Mouse (Mus musculus) left cerebral cortex, postnatal 4 days (tissue): ENCODE results near the gene Ehd2. TPM values are rescaled to one million over a fixed set of nuclear protein-coding genes. Genes with fewer than 3 reads are reported as not detected.

Experiments
- DNase-seq: peaks from one replicate; pipeline ENCODE4 v3.0.0-alpha.2; 2022
- intact Hi-C: fragments of 180-260 bp; cut with DNase I; formaldehyde crosslinking; loops from one replicate; pipeline ENCODE4 v1.15.1; 2025
- total RNA-seq, 2 experiments: library from RNA; stranded (reverse); gene quantifications; 2 replicates each; pipeline ENCODE4 v1.2.3; 2021

Gene Ehd2
- total RNA-seq, 2 experiments from 2014 or later = 6.2 to 6.7 TPM

DNA sequence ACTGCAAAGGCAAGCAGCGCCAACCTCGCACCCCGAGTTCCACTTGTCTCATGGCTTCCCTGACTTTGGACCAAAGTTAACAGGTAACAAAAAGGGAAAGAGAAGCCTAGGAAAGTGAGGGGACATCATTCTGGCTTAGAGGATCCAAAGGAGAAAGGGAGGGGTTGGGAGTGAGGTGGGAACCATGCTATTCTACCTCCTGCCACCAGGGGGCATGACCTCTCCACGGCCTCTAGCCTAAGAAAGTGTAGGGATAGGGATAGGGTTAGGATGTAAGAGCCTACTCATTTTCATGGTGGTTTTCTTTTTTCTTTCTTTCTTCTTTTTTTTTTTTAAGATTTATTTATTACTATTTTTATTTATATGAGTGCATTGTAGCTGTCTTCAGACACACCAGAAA lies 8.5 kb upstream of the Ehd2 start:
- intact Hi-C loops = loop anchor here (10.0 kb wide), 1 partner anchor 179 kb away; no protein-coding TSS in a partner anchor

DNA sequence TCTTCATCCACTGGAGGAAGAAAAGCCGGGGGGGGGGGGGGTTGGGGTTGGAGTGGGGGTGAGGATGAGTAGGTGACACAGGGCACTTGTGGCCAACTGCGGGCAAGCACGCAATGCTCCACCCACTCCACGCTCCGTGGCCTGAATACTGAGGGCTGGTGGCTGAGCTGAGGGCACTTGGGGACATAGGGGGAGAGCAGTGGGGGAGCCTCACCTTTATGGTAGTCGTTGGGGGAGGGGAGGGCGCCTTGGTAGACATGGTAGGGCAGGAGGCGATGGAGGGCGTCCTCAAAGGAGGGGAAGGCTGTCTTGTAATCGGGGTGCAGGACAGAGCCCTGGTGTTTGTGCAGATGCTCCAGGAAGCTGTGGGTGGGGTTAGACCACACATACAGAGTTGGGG lies 8.1 kb upstream of the Ehd2 start:
- intact Hi-C loops = loop anchor here (10.0 kb wide), 1 partner anchor 179 kb away; no protein-coding TSS in a partner anchor
- DNase-seq = no peak

More for the DNA sequence above, 8.5 kb upstream of the Ehd2 start:
- no peak for DNase-seq

DNA sequence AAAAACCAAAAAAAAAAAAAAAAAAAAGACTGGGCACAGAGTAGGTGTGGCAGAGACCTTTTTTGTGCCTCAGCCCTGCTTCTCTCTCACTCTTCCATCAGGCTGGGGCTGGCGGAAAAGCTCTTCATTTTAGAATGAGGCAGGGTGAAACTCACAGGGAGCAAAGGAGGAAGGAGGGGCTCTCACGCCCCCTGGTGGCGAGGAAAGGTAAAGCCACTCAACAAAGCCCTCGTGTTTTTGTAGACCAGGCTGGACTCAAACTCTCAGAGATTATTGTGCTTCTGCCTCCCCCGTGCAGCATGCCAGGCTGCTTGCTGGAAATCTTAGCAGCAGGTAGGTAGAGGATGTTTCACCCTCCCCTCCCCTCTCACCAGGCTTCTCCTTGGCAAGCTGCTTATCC lies 7.3 kb upstream of the Ehd2 start:
- DNase-seq = peak; percentile 50
- intact Hi-C loops = loop anchor here (10.0 kb wide), 1 partner anchor 180 kb away; no protein-coding TSS in a partner anchor

DNA sequence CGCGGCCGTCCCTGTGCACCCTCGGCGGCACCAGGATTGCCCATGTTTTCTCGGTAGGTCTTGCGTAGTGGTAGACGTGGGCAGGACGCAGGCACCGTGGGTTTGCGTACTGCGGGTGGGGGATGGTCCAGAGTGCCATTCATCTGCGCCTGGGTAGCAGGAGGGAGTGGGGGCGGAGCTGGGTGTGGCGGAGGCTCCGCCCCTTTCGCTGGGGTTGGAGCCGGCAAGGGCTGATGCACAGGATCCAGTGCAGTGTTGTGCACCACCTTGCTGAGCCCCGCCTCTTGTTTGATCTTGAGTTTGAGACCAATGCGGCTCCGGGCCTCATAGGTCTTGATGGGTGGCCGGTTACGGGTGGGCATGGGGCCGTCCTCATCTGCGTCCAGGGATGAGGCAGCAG lies 4.9 kb upstream of the Ehd2 start:
- DNase-seq = no peak
- intact Hi-C loops = loop anchor here (10.0 kb wide), 1 partner anchor 183 kb away; no protein-coding TSS in a partner anchor

DNA sequence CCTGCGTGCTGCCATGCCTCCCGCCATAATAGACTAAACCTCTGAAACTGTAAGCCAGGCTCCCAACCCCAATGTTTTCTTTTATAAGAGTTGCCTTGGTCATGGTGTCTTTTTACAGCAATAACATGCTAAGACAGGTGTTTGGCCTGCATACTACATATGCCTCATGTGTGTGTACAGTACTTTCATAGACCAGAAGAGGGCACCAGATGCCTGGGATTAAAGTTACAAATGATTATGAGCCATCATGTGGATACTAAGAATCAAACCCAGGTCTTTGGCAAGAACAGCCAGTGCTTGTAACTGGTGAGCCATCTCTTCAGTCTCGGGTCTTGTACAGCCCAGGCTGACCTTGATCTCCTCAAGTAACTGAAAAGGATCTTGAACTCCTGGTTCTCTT lies 2.3 kb upstream of the Ehd2 start:
- DNase-seq = no peak
- intact Hi-C loops = loop anchor here (10.0 kb wide), 1 partner anchor 185 kb away; no protein-coding TSS in a partner anchor

DNA sequence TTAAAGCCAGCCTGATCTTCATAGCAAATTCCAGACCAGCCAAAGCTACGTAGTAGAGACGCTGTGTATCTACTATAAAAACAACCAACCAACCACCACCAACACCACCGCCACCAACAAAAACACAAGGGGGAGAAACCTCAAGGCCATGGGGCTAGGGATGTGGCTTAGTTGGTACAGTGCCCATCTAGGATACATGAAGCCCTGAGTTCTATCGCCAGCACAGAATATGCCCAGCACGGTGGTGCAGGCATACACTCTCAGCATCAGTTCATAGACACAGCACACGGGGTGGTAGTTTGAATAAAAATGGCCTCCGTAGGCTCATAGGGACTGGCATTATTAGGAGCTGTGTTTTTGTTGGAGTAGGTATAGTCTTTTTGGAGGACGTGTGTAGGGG lies 955 bp upstream of the Ehd2 start:
- intact Hi-C loops = no loop called here
- no peak for DNase-seq

DNA sequence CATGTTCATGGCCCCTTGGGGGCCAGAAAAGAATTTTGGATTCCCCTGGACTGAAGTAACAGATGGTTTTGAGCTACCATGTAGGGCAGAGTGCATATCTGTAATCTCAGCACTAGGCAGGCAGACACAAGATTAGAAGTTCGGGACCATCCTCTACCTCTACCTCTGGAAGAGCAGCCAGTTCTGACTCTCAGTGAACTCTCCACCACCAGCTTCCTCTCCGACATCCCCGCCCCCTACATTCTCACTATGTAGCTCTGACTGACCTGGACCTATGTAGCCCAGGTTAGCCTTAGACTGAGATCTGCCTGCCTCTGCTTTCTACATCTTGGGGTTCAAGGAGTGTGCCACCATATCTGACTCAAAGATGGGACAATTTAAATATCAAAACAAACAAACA lies 878 bp downstream of the Ehd2 start:
- intact Hi-C loops = no loop called here
- no peak for DNase-seq

DNA sequence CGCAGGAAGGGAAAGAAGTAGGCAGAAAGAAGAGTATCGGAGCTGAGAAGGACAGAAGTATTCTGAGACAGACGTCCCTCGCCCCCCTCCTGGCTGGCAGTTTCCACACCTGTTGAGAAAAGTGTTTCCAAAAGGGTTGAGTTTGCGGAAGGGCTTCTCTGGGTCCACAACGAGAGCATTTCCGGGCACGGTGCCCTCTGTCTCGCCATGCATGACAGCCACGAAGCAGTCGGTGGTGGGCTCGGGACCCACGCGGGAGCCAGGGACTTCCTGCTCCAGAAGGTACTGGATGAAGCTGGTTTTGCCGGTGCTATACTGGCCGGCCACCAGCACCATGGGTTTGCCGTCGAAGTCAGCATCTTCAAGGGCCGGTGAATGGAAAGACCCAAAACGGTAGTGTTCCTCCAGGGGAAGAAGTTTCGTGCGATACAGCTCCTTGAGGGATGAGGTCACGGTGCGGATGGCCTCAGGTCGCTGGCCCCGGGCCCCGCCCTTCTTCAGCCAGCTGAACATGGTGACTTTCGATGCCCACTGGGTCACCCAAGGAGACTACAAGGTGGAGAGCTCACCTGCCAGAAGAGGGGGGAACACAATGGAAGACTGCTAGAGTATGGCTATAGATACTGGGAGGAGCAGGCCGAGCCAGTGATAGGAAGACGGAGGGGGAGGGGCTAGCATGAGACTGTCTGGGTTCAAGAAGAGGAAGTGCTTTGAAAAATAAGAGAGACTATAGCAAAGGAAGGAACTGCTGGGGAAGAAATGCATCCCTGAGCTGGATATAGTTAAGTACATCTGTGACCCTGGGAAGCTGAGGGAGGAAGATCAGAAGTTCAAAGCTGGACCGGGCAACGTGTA lies 3.3 kb downstream of the Ehd2 start:
- intact Hi-C loops = no loop called here
- DNase-seq = no peak

DNA sequence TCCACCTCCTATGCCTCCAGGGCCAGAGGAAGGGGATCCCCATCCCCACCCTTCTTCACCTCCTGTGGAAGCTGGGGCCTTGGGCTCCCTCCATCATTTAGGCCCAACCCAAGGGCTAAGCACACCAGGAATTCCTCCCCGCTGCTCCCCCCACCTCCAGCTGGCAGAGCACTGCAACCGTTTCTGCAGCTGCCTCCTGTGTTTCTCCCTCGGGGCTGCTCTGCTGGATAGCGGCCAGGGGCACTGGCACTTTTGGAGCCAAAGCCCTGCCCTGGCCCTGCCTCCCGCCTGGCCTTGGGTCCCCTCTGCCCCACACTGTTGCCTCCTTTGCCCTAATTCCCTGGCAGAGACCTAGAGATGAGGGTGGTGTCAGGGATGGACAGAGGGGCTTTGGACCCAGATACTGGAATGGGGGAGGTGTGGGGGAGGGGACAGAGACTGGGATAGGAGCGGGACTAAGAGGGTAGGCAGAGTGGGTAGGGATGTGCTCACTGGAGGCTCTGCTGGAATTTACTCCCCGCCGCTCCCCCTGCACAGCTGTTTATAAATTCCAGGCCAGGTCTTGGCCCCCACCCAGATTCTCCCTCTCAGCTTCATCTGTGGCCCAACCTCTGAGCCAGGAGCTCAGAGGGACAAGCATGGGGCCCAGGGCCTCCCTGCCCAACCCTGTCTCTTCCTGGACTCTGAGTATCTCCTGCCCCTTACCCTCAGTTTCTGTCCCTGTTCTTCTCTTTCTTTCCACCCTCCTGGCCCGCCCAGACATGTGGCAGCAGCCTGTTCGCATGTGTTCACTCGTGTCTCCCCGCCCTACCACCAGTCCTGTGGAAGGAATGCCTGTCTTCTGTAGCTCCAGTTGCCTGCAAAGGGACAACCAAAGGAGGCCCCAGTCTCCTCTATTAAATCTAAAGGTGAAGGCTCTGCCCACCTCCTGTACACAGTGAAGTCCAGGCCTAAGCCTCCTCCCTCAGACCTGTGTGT lies 4.8 kb downstream of the Ehd2 start:
- peak; percentile 73 for DNase-seq
- intact Hi-C loops = no loop called here

DNA sequence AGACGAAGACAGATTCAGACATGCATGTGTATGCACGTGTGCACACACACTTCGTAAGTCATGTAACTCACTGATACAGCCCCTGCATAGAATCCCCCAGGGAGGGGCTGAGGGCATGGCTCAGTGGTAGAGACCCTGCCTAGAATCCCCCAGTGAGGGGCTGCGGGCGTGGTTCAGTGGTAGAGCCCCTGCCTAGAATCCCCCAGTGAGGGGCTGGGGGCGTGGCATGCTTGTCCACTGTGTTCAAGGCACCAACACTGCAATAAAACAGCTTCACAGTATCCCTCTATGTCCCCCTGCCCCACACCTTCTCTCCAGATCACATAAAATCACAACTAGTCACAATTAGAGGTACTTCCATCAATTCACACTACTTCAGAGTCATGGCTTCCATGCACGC lies 5.6 kb downstream of the Ehd2 start:
- intact Hi-C loops = no loop called here
- DNase-seq = no peak

DNA sequence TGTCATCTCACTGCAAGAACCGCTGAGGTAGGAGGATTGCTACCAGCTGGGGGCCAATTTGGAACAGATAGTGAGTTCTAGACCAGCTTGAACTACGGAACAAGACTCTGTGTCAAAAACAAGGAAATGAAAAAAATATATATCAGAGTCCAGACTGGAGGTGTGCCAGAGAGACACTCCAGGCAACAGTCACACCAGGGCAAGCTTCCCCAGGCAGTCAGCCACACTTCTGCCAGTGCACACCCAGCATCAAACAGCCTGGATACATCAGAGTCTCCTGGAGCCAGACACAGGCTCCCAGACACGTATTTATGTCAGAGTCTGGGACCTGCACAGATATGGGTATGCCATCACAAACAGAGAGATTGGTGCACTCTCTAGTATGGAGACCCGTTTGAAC lies 6.1 kb downstream of the Ehd2 start:
- intact Hi-C loops = no loop called here
- DNase-seq = no peak

DNA sequence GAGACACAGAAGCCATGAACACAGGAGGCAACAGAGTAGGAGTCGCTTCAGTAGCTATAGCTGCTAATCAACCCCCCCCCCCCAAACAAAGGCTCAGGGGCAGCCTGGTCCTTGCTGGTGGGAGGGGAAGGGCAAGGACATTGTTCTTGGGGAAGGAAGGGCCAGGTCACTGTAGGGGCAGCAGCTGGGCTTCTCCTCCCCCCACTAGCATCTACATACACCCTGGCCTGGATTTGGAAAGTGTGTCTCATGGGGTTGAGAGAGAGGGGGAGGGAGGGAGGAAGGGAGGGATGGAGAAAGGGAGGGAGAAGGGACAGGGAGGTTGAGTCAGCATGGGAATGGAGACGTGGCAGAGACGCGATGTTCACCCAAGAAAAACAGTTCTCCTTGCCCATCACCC lies 6.7 kb downstream of the Ehd2 start:
- intact Hi-C loops = no loop called here
- no peak for DNase-seq

DNA sequence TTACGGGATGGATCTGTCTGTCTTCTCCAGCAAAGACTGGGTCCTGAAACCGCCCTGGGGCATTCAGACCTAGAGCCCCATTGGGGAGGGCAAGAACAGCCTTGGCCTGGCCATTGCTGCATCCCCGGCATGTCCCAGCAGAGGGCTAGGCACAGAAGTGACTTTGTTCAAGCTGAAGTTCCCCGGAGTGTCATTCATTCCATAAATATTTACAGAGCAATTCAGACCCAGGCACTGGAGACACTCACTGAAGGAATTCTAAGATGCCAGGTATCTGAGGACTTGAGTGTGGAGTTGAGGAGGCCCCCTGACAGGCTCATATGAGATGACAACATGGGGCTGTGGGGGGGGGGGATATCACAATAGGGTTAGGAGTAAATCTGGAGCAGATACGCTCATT lies 11.2 kb downstream of the Ehd2 start:
- DNase-seq = no peak
- intact Hi-C loops = no loop called here

DNA sequence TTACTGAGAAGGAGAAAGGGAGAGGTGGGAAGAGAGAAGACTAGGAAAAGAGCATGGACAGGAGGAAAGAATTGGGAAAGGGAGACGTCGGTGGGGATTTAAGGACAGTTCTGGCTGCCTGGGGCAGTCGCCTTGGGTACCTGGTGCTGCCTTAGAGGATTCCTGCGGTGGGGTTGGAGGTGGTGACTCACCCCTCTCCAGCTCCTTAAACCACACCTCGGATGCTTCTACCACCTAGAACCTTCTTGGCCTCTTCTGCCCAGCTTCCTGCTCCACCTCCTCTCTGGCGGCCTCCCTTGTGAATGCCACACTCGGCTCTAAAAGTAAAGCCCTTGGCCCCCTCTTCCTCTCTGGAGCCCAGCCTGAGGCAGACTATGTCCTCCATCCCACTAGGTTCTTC lies 11.9 kb downstream of the Ehd2 start:
- DNase-seq = no peak
- intact Hi-C loops = no loop called here

DNA sequence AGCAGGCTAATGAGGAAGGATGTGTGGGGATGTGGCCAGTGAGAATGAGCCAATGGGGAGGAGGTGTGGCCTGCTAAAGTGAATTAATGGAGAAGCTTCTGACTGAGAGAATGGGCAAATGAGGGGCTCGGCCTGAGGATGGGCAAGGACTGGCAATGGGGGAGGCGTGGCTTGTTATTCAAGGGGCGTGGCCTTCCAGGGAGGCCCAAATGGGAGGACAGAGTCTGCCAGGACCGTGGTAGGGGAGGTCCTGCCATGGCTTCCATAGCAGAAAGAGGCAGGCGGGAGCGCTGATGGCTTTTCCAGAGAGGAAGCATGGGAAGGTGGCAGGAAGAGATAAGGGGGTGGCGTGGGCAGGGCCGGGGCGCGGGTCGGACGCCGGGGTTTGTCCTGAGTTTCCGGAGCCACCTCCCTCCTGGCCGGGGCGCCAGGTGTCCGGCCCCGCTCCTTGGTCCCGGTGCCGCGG lies 12.4 kb downstream of the Ehd2 start:
- no peak for DNase-seq
- intact Hi-C loops = no loop called here

DNA sequence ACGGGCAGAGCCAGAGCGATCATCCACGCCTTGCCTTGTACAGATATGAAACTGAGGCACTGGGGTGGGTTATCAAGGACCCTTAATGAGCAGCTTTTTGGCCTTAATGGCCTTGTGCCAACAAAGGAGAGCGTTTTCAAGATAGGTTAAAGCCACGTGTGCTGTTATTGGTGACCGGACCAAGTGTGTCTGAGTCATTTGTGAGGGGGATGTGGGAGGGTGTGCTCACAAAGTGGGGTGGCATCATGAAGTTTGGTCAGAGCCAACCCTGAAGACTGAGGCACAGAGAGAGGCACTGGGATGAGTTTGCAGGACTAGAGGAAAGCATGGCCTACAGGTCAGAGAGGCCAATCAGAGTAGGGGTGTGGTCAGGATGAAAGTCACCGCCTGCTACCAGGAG lies 12.9 kb downstream of the Ehd2 start:
- no peak for DNase-seq
- intact Hi-C loops = no loop called here

DNA sequence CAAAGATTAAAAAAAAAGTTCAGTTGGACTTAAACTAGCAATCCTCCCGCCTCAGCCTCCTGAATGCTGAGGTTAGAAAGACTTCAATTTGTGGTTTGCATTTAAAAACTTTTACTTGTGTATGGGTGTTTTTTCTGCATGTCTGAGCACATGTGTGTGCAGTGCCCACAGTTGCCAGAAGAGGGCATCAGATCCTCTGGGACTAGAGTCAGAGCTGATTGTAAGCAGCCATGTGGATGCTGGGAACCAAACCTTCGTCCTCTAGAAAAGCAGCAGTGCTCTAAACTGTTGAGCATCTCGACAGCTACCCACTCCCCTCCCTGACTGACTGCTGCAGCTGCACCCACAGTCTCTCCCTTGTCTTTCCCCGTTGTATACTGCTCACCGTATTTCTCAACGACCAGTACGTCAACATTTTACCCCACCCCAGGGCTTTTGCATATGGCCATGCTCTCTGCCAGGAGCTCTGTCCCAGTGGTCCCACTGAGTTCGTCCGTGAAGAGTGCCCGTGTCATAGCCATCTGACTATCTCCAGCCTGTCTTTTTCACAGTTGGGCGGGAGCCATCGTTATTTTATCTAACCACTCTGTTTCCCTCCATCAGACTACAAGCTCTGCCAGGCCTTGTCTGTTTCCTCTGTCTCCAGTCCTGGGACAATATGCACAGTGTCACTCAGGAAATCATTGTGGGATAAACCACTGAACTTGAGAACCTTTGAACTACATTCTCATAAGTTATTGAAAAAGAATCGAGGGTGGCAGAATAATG lies 13.9 kb downstream of the Ehd2 start:
- intact Hi-C loops = no loop called here
- no peak for DNase-seq

DNA sequence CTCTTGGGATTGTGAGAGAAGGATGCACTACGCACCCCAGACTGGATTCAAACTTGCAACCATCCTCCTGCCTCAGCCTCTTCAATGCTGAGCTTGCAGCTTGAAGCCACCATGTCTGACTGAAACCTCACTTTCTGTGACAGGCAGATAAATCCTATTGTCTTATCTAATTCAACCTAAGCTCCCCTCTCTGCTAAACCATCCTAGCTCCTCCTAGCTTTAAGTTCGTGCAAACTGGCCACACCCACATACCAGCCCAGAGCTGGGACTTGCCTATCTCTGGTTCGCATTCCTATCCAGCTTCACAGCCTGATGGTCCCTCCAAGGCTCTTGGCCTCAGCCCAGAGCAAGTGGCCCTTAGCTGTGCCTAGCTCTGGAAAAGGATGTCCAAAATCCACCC lies 15.0 kb downstream of the Ehd2 start:
- DNase-seq = no peak
- intact Hi-C loops = no loop called here

DNA sequence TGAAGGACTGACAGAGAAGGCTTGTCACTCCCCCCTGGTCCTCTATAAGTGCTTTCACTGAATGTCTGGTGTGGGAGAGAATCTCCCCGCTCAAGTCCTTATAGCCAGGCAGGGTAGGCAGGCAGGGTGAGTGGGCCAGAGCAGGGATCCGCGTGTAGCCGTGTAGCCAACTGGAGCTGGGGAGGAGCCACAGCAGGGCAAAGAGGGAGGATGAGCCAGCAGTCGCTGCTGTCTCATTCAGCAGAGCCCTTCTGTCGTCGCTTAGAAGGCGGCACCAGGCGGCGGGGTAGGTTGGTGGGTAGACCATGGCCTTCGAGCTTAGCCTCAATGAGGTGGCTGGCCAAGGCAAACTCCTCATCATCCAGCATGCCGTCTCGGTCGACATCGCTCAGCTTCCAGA lies 17.4 kb downstream of the Ehd2 start:
- no peak for DNase-seq
- intact Hi-C loops = no loop called here

DNA sequence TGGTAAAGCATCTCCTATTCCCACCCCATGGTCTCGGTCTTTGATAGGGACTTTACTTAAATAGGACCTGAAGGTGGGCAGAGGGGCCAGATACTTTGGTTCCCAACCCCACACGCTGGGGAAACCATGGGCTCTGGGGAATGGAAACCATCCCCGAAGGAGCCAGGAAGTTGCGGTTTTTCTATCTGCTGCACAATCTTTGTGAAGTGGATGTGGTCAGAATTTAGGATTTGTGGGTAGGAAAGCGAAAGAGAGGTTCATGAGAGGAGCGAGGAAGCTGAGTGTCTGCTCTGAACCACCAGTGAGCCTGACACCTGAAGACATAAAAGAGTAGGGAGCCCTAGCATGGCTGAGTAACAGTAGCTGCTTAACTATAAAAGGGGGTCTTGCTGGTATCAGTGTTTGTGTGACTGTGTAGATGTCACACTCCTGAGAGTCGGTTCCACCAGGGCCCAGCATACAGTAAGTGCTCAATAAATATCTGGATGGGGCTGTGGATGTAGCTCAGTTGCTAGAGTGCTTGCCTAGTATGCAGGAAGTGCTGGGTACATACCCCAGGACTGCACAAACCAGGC lies 18.1 kb downstream of the Ehd2 start:
- intact Hi-C loops = no loop called here
- no peak for DNase-seq
